8 mouse cellular contexts compared by ENCODE assay signal in genomic region chr2:19553821-19554592, GRCm38 (mm10). TPM values are rescaled to one million over a fixed set of nuclear protein-coding genes. Genes with fewer than 3 reads are reported as not detected.
DNase-seq lines count a peak whose midpoint lies in the region; ATAC-seq lines count a peak whose summit lies in the region.

TSS of gene 4921504E06Rik (minus strand) at chr2:19553914.

- intact Hi-C loops in left cerebral cortex, postnatal 14 days (cut with DNase I) = loop anchor here (5.0 kb wide), 1 partner anchor 103 kb away; the partner anchor contains the start of gene Otud1

- no peaks in the 10 kb centered on the region for H3K36me3 ChIP-seq in intestine, embryonic 15.5 days

- WGBS in intestine, embryonic 15.5 days = under 1% methylated on average over 27 of the region's 27 CpGs

- H3K4me2 ChIP-seq in intestine, embryonic 15.5 days (replicated peaks) = peak within 1 kb of the TSS; percentile 77

- peak within 1 kb of the TSS; percentile 54; the same call in 1 of the 2 replicates for H3K27ac ChIP-seq in intestine, embryonic 15.5 days

- ATAC-seq in intestine, embryonic 15.5 days = peak; percentile 95
- peak; percentile 91 for ATAC-seq in megakaryocyte progenitor cell, adult 5-6 weeks (replicated peaks; ENCODE audit: poor library complexity)

- H3K4me1 ChIP-seq in intestine, embryonic 15.5 days (replicated peaks) = peaks cover 6% of the 10 kb centered on the region; the same call in 1 of the 2 replicates

- no peaks in the 10 kb centered on the region for H3K9me3 ChIP-seq in intestine, embryonic 15.5 days

- no peak within 1 kb of the TSS for H3K9ac ChIP-seq in intestine, embryonic 15.5 days

- DNase-seq in adrenal gland, adult 18-20 months (ENCODE audit: low spot score in 2 of 2) = peak; percentile 31 to 33
- DNase-seq in embryo, embryonic 10.5 days (ENCODE audit: low spot score) = peak; percentile 95
- peak; percentile 45 to 67 for DNase-seq in gastrocnemius, postnatal 4 days (ENCODE audit: low spot score in 2 of 2)
- DNase-seq in left cerebral cortex, postnatal 14 days (ENCODE audit: low spot score in 2 of 2) = peak; percentile 84 to 93
- DNase-seq in right cerebral cortex, postnatal 10 days (ENCODE audit: low spot score in 2 of 2) = peak; percentile 85 to 94
- peak; percentile 16 for DNase-seq in urinary bladder, postnatal 25 days (ENCODE audit: low spot score)

- H3K27me3 ChIP-seq in intestine, embryonic 15.5 days (replicated peaks) = no peaks in the 10 kb centered on the region

- H3K4me3 ChIP-seq in intestine, embryonic 15.5 days (replicated peaks) = peak within 1 kb of the TSS; percentile 42

RNA-seq across cellular contexts. Expression of gene 4921504E06Rik, which starts in this region (rescaled TPM):
- not detected for total RNA-seq in adrenal gland, adult 18-20 months (2021)
- total RNA-seq in gastrocnemius, postnatal 4 days (2021) = not detected
- not detected in 2 replicates for polyA plus RNA-seq in intestine, embryonic 15.5 days (2015; fragmentation: Nextera tagmentation; extraction: Ambion mirVana)
- not detected for total RNA-seq in left cerebral cortex, postnatal 14 days (2021)
- not detected in 2 replicates for total RNA-seq in megakaryocyte progenitor cell, adult 5-6 weeks (2015)
- total RNA-seq in megakaryocyte progenitor cell, adult 5-6 weeks (2017) = not detected in 2 replicates

Comparison
In these comparisons a context has a peak if more than half of its experiments do, and no peak if none do; other contexts are left out.
1. Peak in every context shown above with its lines: DNase-seq, ATAC-seq, H3K4me3 ChIP-seq and H3K27ac ChIP-seq.
2. Peak in DNase-seq in adrenal gland, adult 18-20 months; RNA of the gene not detected or under 1 TPM.
3. Peak in DNase-seq in gastrocnemius, postnatal 4 days; RNA of the gene not detected or under 1 TPM.
4. Peak in ATAC-seq, H3K4me3 ChIP-seq, H3K27ac ChIP-seq and H3K4me2 ChIP-seq in intestine, embryonic 15.5 days; RNA of the gene not detected or under 1 TPM.
5. Peak in DNase-seq in left cerebral cortex, postnatal 14 days; RNA of the gene not detected or under 1 TPM.
6. Peak in ATAC-seq in megakaryocyte progenitor cell, adult 5-6 weeks; RNA of the gene not detected or under 1 TPM.
7. DNase-seq: peak in every context shown above with its lines; median percentile 95 in embryo, embryonic 10.5 days; 90 in right cerebral cortex, postnatal 10 days; 88 in left cerebral cortex, postnatal 14 days; 56 in gastrocnemius, postnatal 4 days; 32 in adrenal gland, adult 18-20 months; 16 in urinary bladder, postnatal 25 days.